Mouse (Mus musculus): ENCODE data around the gene Fzd4.

The Fzd4 gene

DNA sequence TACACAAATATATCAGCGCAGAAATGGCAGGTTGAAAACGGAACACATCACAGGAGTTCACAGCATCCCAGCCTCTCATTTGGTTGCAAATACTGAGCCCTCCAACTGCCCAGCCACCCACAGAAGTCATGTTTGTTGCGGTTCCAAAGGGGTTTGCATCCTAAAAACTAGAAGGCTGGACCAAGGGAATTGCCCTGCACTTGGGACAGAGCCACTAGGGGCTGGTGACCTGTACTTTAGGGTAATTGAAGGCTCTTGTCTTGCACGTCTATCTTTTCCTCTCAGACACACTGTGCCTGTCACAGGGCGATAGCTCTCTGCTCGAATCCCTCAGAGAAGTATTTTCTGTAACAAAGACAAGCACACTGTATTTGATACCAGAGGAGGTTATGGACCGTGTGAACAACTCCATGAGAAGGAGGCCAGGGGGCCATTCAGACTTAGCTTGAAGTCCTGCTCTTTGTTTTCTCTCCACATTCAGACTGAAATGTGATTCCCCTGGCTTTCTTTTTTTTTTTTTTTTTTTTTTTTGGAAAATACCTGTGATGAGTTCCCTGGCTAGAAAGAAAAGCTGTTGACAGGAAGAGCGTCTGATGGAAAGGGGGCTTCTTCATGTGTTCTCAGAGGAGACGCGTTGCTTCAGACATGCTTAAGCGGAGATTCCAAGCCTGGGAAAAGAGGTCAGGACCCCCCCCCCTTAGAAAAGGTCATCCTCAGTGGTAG, 2.9 kb upstream of the Fzd4 start:
- WGBS: 69% methylated on average over 11 of the region's 11 CpGs

DNA sequence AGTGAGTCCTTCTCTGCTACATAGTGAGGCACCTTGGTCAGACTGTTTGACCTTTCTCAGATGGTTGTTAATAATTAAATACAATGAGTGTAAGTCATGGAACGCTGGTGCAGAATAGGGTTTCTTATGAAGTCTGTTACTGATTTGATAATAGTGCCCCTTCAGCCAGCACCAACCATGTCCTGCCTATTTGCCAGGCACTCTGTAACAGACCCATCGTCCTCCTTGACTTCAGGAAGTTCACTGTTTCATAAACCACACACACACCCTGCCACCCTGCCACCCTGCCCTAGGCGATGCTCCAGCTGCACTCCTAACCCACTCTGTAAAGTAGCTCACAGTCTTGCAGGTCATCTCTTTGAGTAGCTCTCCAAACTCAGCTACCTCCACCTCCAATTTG, 2.2 kb upstream of the Fzd4 start:
- WGBS: 81% methylated on average over 3 of the region's 3 CpGs

DNA sequence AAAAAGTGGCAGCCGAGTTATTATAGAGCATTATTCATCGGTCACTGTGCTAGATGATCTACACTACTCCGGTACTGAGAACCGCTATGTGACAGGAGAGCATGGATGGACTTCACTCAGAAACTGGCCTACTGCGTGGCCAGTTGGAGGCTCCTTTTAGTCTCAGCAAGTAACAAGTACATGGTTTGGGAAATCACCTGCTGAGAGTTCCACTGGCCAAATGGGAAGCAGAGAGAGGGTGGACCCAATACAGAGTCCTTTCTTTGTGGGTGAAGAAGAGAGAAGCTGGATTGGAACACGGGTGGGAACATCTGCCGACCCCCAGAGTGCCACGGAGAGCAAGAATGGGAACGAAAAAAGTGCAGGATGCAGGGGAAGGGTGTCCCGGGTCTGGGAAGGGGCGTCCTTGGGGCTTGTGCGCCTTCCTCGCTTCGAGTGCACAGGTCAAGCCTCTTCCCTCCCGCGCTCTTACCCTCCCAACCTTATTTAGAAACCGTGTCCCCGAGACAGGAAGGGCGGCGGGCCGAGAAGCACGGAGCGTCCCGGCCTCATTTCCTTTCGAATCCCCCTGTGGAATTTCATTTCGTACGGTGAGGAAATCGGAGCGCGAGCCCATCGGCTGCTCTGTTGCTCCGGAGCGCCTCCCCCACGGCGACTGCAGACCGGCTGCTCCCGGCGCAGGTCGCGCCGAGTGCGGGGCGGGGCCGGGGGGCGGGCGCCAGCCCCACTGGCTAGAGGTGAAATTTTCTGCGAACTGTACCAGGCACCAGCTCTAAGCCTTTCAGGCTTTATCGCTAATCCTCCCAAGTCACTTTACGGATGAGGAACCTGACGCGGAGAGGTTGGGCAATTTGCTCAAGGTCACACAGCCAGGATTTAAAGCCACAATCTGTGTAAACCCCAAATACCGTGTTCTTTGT, 842 bp upstream of the Fzd4 start:
- 8% methylated on average over 52 of the region's 52 CpGs for WGBS

GRCm38 (mm10) chr7:89404734-89405440, 732 bp downstream of the Fzd4 start:
- WGBS: 1% methylated on average over 35 of the region's 35 CpGs

GRCm38 (mm10) chr7:89406011-89406410, 1.9 kb downstream of the Fzd4 start:
- 35% methylated on average over 1 of the region's 1 CpGs for WGBS

DNA sequence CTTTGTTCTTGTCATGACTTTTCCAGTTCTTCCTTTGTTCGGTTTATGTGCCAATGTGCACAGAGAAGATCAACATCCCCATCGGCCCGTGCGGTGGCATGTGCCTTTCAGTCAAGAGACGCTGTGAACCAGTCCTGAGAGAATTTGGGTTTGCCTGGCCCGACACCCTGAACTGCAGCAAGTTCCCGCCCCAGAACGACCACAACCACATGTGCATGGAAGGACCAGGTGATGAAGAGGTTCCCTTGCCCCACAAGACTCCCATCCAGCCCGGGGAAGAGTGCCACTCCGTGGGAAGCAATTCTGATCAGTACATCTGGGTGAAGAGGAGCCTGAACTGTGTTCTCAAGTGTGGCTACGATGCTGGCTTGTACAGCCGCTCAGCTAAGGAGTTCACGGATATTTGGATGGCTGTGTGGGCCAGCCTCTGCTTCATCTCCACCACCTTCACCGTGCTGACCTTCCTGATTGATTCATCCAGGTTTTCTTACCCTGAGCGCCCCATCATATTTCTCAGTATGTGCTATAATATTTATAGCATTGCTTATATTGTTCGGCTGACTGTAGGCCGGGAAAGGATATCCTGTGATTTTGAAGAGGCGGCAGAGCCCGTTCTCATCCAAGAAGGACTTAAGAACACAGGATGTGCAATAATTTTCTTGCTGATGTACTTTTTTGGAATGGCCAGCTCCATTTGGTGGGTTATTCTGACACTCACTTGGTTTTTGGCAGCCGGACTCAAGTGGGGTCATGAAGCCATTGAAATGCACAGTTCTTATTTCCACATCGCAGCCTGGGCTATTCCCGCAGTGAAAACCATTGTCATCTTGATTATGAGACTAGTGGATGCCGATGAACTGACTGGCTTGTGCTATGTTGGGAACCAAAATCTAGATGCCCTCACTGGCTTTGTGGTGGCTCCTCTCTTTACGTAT, 3.1 kb downstream of the Fzd4 start:
- WGBS: 81% methylated on average over 24 of the region's 24 CpGs

- WGBS: 91% methylated on average over 4 of the region's 4 CpGs
These were observed 6.1 kb downstream of the Fzd4 start for GRCm38 (mm10) chr7:89410294-89410693.

GRCm38 (mm10) chr7:89411346-89411745, 7.2 kb downstream of the Fzd4 start:
- 82% methylated on average over 3 of the region's 3 CpGs for WGBS

DNA sequence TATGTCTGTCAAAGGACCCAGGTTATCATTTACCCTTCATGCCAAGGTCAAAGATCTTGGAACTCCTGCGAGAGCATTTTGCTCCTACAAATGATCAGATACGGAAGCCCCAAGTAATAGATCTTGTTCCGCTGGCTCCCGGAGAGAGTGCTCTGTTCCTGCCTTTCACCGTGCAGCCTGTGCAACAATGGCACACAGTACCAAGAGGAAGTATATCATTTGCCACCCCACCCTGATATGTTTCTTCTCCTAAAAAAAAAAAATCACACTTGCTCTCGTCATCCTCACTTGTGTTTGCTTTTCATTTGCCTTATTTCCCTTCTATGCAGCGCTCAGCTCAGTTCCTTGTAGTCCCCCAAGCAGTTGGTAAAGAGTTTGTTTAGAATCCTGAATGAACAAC, 7.9 kb downstream of the Fzd4 start:
- 83% methylated on average over 7 of the region's 7 CpGs for WGBS

GRCm38 (mm10) chr7:89416027-89416426, 11.9 kb downstream of the Fzd4 start:
- 93% methylated on average over 4 of the region's 4 CpGs for WGBS

DNA sequence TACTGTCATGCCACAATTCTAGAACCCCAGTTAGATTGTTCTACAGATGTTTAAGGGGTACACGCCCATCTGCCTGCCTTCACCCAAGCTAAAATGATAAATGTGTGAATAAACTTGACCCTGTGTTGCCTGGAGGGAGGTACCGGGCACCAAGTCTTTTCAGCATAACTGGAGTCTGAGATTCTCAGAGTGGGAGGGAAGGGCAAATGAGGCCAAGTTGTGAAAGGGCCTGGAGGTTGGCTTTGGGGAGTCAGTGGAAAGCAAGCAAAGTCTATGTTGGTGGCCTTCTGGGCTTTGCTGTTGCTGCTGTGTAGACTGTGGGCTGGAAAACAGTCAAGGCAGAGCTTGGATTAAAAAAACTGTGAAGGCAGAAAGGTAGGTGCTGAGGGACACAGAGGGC, 13.6 kb downstream of the Fzd4 start:
- 85% methylated on average over 2 of the region's 2 CpGs for WGBS

DNA sequence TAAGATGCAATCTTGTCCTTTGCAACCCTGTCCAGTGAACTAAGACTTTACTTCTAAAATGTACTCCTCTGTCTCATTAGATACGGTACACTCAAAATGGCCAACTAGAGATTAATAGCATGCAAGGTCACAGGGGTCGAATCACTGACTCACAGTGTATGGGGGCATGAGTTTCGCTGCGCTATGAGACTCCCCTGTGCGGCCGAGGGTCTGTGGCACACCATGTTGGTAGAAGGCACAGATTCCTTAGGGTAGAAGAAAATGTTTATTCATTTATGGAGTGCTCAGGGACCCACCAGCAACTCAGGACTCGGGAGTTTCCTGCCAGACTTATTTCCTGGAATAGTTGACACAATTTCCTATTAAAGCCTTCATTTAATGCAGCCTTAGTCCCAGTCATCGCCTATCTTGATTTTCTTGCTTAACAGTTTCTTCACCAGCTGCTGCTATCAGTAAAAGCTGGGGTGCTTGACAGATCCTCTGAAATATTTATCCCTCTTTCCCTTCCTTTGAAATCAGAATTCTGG, 14.0 kb downstream of the Fzd4 start:
- 76% methylated on average over 8 of the region's 8 CpGs for WGBS

- WGBS: 36% methylated on average over 3 of the region's 3 CpGs
These were observed 14.9 kb downstream of the Fzd4 start for GRCm38 (mm10) chr7:89418917-89419679.

DNA sequence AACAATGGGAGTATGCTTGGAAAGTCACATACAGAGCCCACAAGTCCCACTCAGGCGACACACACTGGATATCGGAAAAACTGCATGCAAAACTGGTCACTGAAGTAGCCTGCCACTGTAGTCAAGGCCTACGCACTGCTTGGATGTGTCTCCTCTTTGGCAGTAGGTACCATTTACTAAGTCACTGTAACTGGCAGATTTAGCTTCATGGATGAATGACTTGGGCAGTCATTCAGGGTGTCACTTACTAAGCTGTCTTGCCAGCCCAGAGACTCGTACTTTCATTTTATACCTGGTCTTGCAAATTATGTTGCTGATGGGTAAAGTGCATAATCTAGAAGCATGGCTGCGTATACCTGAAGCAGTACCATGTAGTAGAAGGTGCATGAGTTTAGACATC, 17.1 kb downstream of the Fzd4 start:
- WGBS: 97% methylated on average over 5 of the region's 5 CpGs

- WGBS: 83% methylated on average over 8 of the region's 8 CpGs
These were observed 18.5 kb downstream of the Fzd4 start for GRCm38 (mm10) chr7:89422650-89423049.

- 75% methylated on average over 5 of the region's 5 CpGs for WGBS
These were observed 19.0 kb downstream of the Fzd4 start for GRCm38 (mm10) chr7:89423194-89423593.

GRCm38 (mm10) chr7:89423688-89424255, 19.6 kb downstream of the Fzd4 start:
- WGBS: 84% methylated on average over 8 of the region's 8 CpGs

GRCm38 (mm10) chr7:89424659-89425058, 20.5 kb downstream of the Fzd4 start:
- 79% methylated on average over 5 of the region's 5 CpGs for WGBS

GRCm38 (mm10) chr7:89425803-89426725, 21.9 kb downstream of the Fzd4 start:
- 78% methylated on average over 11 of the region's 11 CpGs for WGBS

Measured in cerebral cortex, adult 2 months (tissue).